Mouse (Mus musculus): ENCODE results near the gene Rnpepl1.

DNA sequence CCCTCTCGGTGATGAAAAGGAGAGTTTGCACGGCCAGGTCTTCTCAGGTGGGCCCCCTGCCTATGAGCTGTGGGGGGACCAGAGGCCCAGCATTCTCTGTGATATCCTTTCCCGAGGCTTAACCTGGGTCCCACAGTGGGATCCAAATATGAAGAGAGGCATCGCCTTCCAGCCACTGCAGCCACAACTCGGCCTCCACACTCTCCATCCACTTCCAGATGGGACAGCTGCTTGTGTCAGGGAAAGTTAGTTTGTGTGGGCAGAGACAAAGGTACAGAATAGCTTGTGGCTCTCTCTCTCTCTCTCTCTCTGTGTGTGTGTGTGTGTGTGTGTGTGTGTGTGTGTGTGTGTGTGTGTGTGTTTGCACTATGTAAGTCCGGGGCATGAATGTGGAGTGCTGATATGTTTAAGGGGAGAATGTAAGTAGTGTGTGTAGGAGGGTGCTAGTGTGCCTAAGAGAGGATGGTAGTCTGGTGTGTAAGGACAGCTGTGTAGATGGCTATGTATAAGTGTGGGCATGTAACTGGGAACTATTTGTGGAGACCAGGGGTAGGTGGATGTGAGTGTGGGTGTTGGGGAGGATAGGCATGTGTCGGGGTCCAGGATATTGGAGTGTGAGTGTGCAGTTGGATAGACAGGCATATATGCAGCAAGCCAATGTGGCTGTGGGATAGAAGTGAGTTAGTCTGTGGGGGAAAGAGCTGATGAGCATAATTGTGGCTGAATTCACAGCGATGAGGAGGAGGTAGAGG is 35.0 kb upstream of the Rnpepl1 start:
- TF ChIP-seq POLR2A (IDR thresholded peaks at IDR 0.05; ENCODE audit: insufficient read depth, low read length) (no peak), EP300 (IDR thresholded peaks at IDR 0.05; ENCODE audit: insufficient read depth, low read depth, low read length) (no peak)
